8 mouse cellular contexts compared by ENCODE assay signal in genomic region chr7:44553196-44553764, GRCm38 (mm10). TPM values are rescaled to one million over a fixed set of nuclear protein-coding genes. Genes with fewer than 3 reads are reported as not detected.
A peak's percentile ranks its signal among the peaks of the same experiment; 100 is the strongest.
DNase-seq lines count a peak whose midpoint lies in the region; ATAC-seq and TF ChIP-seq lines count a peak whose summit lies in the region.

No protein-coding gene starts in this region.

- H3K27me3 ChIP-seq in kidney, adult 2 months (replicated peaks; ENCODE audit: control insufficient read depth, insufficient read depth, low read length): no peaks in the 10 kb centered on the region
- H3K27me3 ChIP-seq in liver, embryonic 13.5 days: no peaks in the 10 kb centered on the region
- H3K27me3 ChIP-seq in stomach, embryonic 15.5 days (replicated peaks): no peaks in the 10 kb centered on the region

- H3K27ac ChIP-seq in kidney, adult 2 months (ENCODE audit: insufficient read depth, low read depth, low read length): peak overlapping the region; percentile 86
- peak overlapping the region; percentile 98 for H3K27ac ChIP-seq in liver, embryonic 13.5 days
- H3K27ac ChIP-seq in stomach, embryonic 15.5 days: peak overlapping the region; percentile 99

- DNase-seq in left cerebral cortex, adult 18-20 months (ENCODE audit: low spot score in 2 of 2): peak; percentile 29 to 52
- no peak for DNase-seq in left cerebral cortex, adult 11 months (ENCODE audit: low spot score)
- DNase-seq in embryo, embryonic 10.5 days (ENCODE audit: low spot score): peak; percentile 96
- DNase-seq in kidney, adult 2 months: peak; percentile 78
- peak; percentile 74 for DNase-seq in liver, embryonic 13.5 days
- DNase-seq in naive thymus-derived CD4-positive, alpha-beta T cell, adult 2 months (ENCODE audit: low read depth): peak; percentile 81

- peaks cover 9% of the 10 kb centered on the region; the same call in 1 of the 2 replicates for H3K4me1 ChIP-seq in kidney, adult 2 months (ENCODE audit: control insufficient read depth, insufficient read depth, low read length)
- peaks cover 16% of the 10 kb centered on the region for H3K4me1 ChIP-seq in liver, embryonic 13.5 days (replicated peaks)
- peaks cover 8% of the 10 kb centered on the region; the same call in 1 of the 2 replicates for H3K4me1 ChIP-seq in stomach, embryonic 15.5 days

- H3K9ac ChIP-seq in liver, embryonic 13.5 days: peak overlapping the region; percentile 87
- H3K9ac ChIP-seq in stomach, embryonic 15.5 days: peak overlapping the region; percentile 59

- no peak for TF ChIP-seq POLR2A in kidney, adult 2 months (IDR thresholded peaks at IDR 0.05; ENCODE audit: low read depth, low read length)

- ATAC-seq in granulocyte monocyte progenitor cell, adult 5-6 weeks (replicated peaks; ENCODE audit: poor library complexity, severe bottlenecking): peak; percentile 60
- ATAC-seq in liver, embryonic 13.5 days (ENCODE audit: low read depth): peak; percentile 47
- ATAC-seq in stomach, embryonic 15.5 days (ENCODE audit: insufficient read depth, low FRiP score, low read depth): peak; percentile 69

- peak overlapping the region; percentile 73 for H3K4me3 ChIP-seq in kidney, adult 2 months (ENCODE audit: insufficient read depth, low read depth, low read length)
- H3K4me3 ChIP-seq in liver, embryonic 13.5 days (replicated peaks): peak overlapping the region; percentile 99
- peak overlapping the region; percentile 80 for H3K4me3 ChIP-seq in stomach, embryonic 15.5 days (replicated peaks)

- no peak for TF ChIP-seq CTCF in kidney, adult 2 months (conservative IDR thresholded peaks at IDR 0.05; ENCODE audit: insufficient read depth, insufficient read length, low read depth, low read length)

- H3K4me2 ChIP-seq in liver, embryonic 13.5 days: peak overlapping the region; percentile 82
- peak overlapping the region; percentile 58 for H3K4me2 ChIP-seq in stomach, embryonic 15.5 days

- WGBS in kidney, adult 2 months: 2% methylated on average over 32 of the region's 32 CpGs
- 1% methylated on average over 31 of the region's 32 CpGs for WGBS in liver, embryonic 13.5 days (ENCODE audit: insufficient replicate concordance)
- 1% methylated on average over 32 of the region's 32 CpGs for WGBS in stomach, embryonic 15.5 days

- H3K9me3 ChIP-seq in liver, embryonic 13.5 days (replicated peaks): no peaks in the 10 kb centered on the region
- no peaks in the 10 kb centered on the region for H3K9me3 ChIP-seq in stomach, embryonic 15.5 days

- peaks cover 6% of the 10 kb centered on the region for H3K36me3 ChIP-seq in kidney, adult 2 months (ENCODE audit: control insufficient read depth, insufficient read depth, low read length)
- H3K36me3 ChIP-seq in liver, embryonic 13.5 days: peaks cover 34% of the 10 kb centered on the region
- H3K36me3 ChIP-seq in stomach, embryonic 15.5 days: peaks cover 17% of the 10 kb centered on the region

RNA-seq across cellular contexts. Expression of gene Nr1h2, which starts 0.5 kb away (rescaled TPM):
- 10 to 100 TPM; 75.2 to 85.6 TPM for total RNA-seq in left cerebral cortex, adult 18-20 months (2021)
- total RNA-seq in granulocyte monocyte progenitor cell, adult 5-6 weeks (2014; fragmentation: Nextera tagmentation): 56.8 and 63.3 TPM in 2 replicates
- total RNA-seq in granulocyte monocyte progenitor cell, adult 5-6 weeks (2017): 21.5 and 34.6 TPM in 2 replicates
- polyA plus RNA-seq in kidney, adult 2 months (2012; rRNA removed): 136 and 159 TPM in 2 replicates
- 40.7 and 47.1 TPM in 2 replicates for polyA plus RNA-seq in liver, embryonic 13.5 days (2015; fragmentation: Nextera tagmentation; extraction: Ambion mirVana)
- polyA plus RNA-seq in stomach, embryonic 15.5 days (2015; fragmentation: Nextera tagmentation; extraction: Ambion mirVana): 62.9 and 65.0 TPM in 2 replicates

RNA-seq across cellular contexts. Expression of gene Pold1, which starts 4.6 kb away (rescaled TPM):
- 10 to 100 TPM in 1 of 2 experiments, 1 to 10 TPM in 1; 9.7 to 10.8 TPM for total RNA-seq in left cerebral cortex, adult 18-20 months (2021)
- 102 and 131 TPM in 2 replicates for total RNA-seq in granulocyte monocyte progenitor cell, adult 5-6 weeks (2014; fragmentation: Nextera tagmentation)
- total RNA-seq in granulocyte monocyte progenitor cell, adult 5-6 weeks (2017): 63.4 and 70.2 TPM in 2 replicates
- 12.7 and 14.2 TPM in 2 replicates for polyA plus RNA-seq in kidney, adult 2 months (2012; rRNA removed)
- polyA plus RNA-seq in liver, embryonic 13.5 days (2015; fragmentation: Nextera tagmentation; extraction: Ambion mirVana): 68.3 and 68.4 TPM in 2 replicates
- polyA plus RNA-seq in stomach, embryonic 15.5 days (2015; fragmentation: Nextera tagmentation; extraction: Ambion mirVana): 69.8 and 75.6 TPM in 2 replicates

RNA-seq across cellular contexts. Expression of gene Napsa, which starts 18.9 kb away (rescaled TPM):
- under 1 TPM in 1 of 2 experiments, not detected in 1; 0.37 TPM for total RNA-seq in left cerebral cortex, adult 18-20 months (2021)
- 258 and 328 TPM in 2 replicates for total RNA-seq in granulocyte monocyte progenitor cell, adult 5-6 weeks (2014; fragmentation: Nextera tagmentation)
- 107 and 112 TPM in 2 replicates for total RNA-seq in granulocyte monocyte progenitor cell, adult 5-6 weeks (2017)
- 4,402 and 6,941 TPM in 2 replicates for polyA plus RNA-seq in kidney, adult 2 months (2012; rRNA removed)
- 4.5 and 5.1 TPM in 2 replicates for polyA plus RNA-seq in liver, embryonic 13.5 days (2015; fragmentation: Nextera tagmentation; extraction: Ambion mirVana)
- 4.9 and 5.0 TPM in 2 replicates for polyA plus RNA-seq in stomach, embryonic 15.5 days (2015; fragmentation: Nextera tagmentation; extraction: Ambion mirVana)

RNA-seq across cellular contexts. Expression of gene Spib, which starts 21.4 kb away (rescaled TPM):
- total RNA-seq in left cerebral cortex, adult 18-20 months (2021): under 1 TPM; 0.12 to 0.21 TPM
- 0.38 TPM in 1 of 2 replicates, not detected in the other for total RNA-seq in granulocyte monocyte progenitor cell, adult 5-6 weeks (2014; fragmentation: Nextera tagmentation)
- total RNA-seq in granulocyte monocyte progenitor cell, adult 5-6 weeks (2017): not detected in 2 replicates
- polyA plus RNA-seq in kidney, adult 2 months (2012; rRNA removed): 0.88 and 8.3 TPM in 2 replicates
- polyA plus RNA-seq in liver, embryonic 13.5 days (2015; fragmentation: Nextera tagmentation; extraction: Ambion mirVana): 0.08 and 0.14 TPM in 2 replicates
- 0.40 and 0.42 TPM in 2 replicates for polyA plus RNA-seq in stomach, embryonic 15.5 days (2015; fragmentation: Nextera tagmentation; extraction: Ambion mirVana)

RNA-seq across cellular contexts. Expression of gene Mybpc2, which starts 28.8 kb away (rescaled TPM):
- total RNA-seq in left cerebral cortex, adult 18-20 months (2021): under 1 TPM; 0.12 to 0.28 TPM
- total RNA-seq in granulocyte monocyte progenitor cell, adult 5-6 weeks (2014; fragmentation: Nextera tagmentation): not detected in 2 replicates
- not detected in 2 replicates for total RNA-seq in granulocyte monocyte progenitor cell, adult 5-6 weeks (2017)
- 0.12 and 6.4 TPM in 2 replicates for polyA plus RNA-seq in kidney, adult 2 months (2012; rRNA removed)
- not detected in 2 replicates for polyA plus RNA-seq in liver, embryonic 13.5 days (2015; fragmentation: Nextera tagmentation; extraction: Ambion mirVana)
- polyA plus RNA-seq in stomach, embryonic 15.5 days (2015; fragmentation: Nextera tagmentation; extraction: Ambion mirVana): 0.27 and 0.32 TPM in 2 replicates

Comparison
In these comparisons a context has a peak if more than half of its experiments do, and no peak if none do; other contexts are left out.
1. RNA of gene Napsa, which starts 18.9 kb away (polyA plus RNA-seq): 4,402 to 6,941 TPM in kidney, adult 2 months; 4.5 to 5.1 TPM in liver, embryonic 13.5 days and 4.9 to 5.0 TPM in stomach, embryonic 15.5 days; every median in the first group is over 100 times any median in the second.
2. Peak in every context shown above with its lines, with median percentiles within 50 percentile points of each other: ATAC-seq, H3K27ac ChIP-seq and H3K4me3 ChIP-seq.